Mouse (Mus musculus): ENCODE results near the gene Vangl1. TPM values are rescaled to one million over a fixed set of nuclear protein-coding genes. Genes with fewer than 3 reads are reported as not detected.
A peak's percentile ranks its signal among the peaks of the same experiment; 100 is the strongest.
"Not testable (repeated sequence)": the region's sequence is repeated elsewhere in the genome, so short reads cannot be mapped to it uniquely, and the experiment has no call there.

Gene Vangl1
- polyA plus RNA-seq, 1 experiment from 2014 or later = 21.1 TPM

DNA sequence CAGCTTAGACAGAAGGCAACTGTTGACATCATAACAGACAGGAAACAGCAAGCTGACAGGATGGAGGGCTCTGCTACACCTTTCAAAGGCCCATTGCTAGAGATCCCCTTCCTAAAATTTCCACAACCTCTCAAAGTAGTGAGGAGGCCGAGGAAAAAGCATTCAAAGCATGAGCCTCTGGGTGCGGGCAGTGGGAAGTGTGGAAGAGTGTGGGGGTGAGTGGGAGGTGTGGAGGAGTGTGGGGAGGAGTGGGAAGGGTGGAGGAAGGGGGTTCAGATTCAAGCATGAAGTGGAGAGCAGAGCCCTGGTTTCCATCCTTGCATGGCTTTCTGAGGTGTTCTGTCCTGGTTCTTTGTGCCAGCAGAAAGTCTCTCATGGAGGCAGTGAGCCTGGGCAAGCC, 13.8 kb upstream of the Vangl1 start:
- 63% methylated on average over 2 of the region's 2 CpGs for WGBS
- Histone ChIP-seq H3K4me3 (ENCODE audit: low read length) (no peak overlapping the region), H3K4me1 (ENCODE audit: insufficient read depth, low read length) (no peaks in the 10 kb centered on the region), H3K27ac (ENCODE audit: low read length) (no peak overlapping the region), H3K9me3 (ENCODE audit: low read length) (no peaks in the 10 kb centered on the region), H3K4me2 (replicated peaks; ENCODE audit: low read depth, low read length) (no peak overlapping the region), H3K27me3 (ENCODE audit: insufficient read depth, low read length) (no peaks in the 10 kb centered on the region), H3K36me3 (ENCODE audit: insufficient read depth, low read length) (no peaks in the 10 kb centered on the region), H3K9ac (replicated peaks; ENCODE audit: low read length) (no peak overlapping the region)
- ATAC-seq (ENCODE audit: low FRiP score, low TSS enrichment) = no peak

GRCm38 (mm10) chr3:102214736-102215135, 10.2 kb upstream of the Vangl1 start:
- H3K4me3 ChIP-seq (ENCODE audit: low read length) = no peak overlapping the region
- H3K9me3 ChIP-seq (ENCODE audit: low read length) = no peaks in the 10 kb centered on the region
- WGBS = 82% methylated on average over 4 of the region's 4 CpGs
- no peak overlapping the region for H3K27ac ChIP-seq (ENCODE audit: low read length)
- no peak overlapping the region for H3K9ac ChIP-seq (replicated peaks; ENCODE audit: low read length)
- no peak for ATAC-seq (ENCODE audit: low FRiP score, low TSS enrichment)
- no peaks in the 10 kb centered on the region for H3K4me1 ChIP-seq (ENCODE audit: insufficient read depth, low read length)
- no peak overlapping the region for H3K4me2 ChIP-seq (replicated peaks; ENCODE audit: low read depth, low read length)
- no peaks in the 10 kb centered on the region for H3K27me3 ChIP-seq (ENCODE audit: insufficient read depth, low read length)
- no peaks in the 10 kb centered on the region for H3K36me3 ChIP-seq (ENCODE audit: insufficient read depth, low read length)

- Histone ChIP-seq H3K4me3 (ENCODE audit: low read length) (no peak overlapping the region), H3K4me2 (replicated peaks; ENCODE audit: low read depth, low read length) (no peak overlapping the region), H3K4me1 (ENCODE audit: insufficient read depth, low read length) (no peaks in the 10 kb centered on the region), H3K27me3 (ENCODE audit: insufficient read depth, low read length) (no peaks in the 10 kb centered on the region), H3K9me3 (ENCODE audit: low read length) (no peaks in the 10 kb centered on the region), H3K9ac (replicated peaks; ENCODE audit: low read length) (no peak overlapping the region), H3K27ac (ENCODE audit: low read length) (no peak overlapping the region), H3K36me3 (ENCODE audit: insufficient read depth, low read length) (no peaks in the 10 kb centered on the region)
- 53% methylated on average over 4 of the region's 4 CpGs for WGBS
- no peak for ATAC-seq (ENCODE audit: low FRiP score, low TSS enrichment)
These were observed 9.8 kb upstream of the Vangl1 start for GRCm38 (mm10) chr3:102214299-102214698.

DNA sequence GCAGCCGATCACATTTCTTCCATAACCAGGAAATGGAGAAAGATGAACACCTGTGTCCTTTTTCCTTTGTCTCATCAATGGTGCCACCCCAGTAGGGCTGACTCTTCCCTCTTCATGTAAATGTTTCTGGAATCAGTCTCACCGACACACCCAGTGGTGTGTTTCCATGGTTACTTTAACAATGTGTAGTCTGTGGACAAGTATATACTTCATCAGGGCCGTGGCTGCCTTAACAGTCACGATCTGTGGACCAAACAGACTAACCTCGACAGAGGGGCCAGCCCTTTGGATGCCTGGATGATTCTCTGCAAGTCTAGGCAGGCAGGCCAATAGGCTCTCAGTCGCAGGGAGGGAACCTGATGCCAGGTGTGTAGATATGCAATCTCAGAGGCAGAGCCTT, 8.4 kb upstream of the Vangl1 start:
- no peak overlapping the region for H3K4me3 ChIP-seq (ENCODE audit: low read length)
- H3K27ac ChIP-seq (ENCODE audit: low read length) = no peak overlapping the region
- no peaks in the 10 kb centered on the region for H3K36me3 ChIP-seq (ENCODE audit: insufficient read depth, low read length)
- H3K9me3 ChIP-seq (ENCODE audit: low read length) = no peaks in the 10 kb centered on the region
- 67% methylated on average over 6 of the region's 6 CpGs for WGBS
- no peak overlapping the region for H3K9ac ChIP-seq (replicated peaks; ENCODE audit: low read length)
- H3K4me1 ChIP-seq (ENCODE audit: insufficient read depth, low read length) = no peaks in the 10 kb centered on the region
- H3K4me2 ChIP-seq (replicated peaks; ENCODE audit: low read depth, low read length) = no peak overlapping the region
- no peaks in the 10 kb centered on the region for H3K27me3 ChIP-seq (ENCODE audit: insufficient read depth, low read length)
- 0 out of 2 replicates have a peak, but pooled peaks have one; percentile 46 for ATAC-seq (ENCODE audit: low FRiP score, low TSS enrichment)

DNA sequence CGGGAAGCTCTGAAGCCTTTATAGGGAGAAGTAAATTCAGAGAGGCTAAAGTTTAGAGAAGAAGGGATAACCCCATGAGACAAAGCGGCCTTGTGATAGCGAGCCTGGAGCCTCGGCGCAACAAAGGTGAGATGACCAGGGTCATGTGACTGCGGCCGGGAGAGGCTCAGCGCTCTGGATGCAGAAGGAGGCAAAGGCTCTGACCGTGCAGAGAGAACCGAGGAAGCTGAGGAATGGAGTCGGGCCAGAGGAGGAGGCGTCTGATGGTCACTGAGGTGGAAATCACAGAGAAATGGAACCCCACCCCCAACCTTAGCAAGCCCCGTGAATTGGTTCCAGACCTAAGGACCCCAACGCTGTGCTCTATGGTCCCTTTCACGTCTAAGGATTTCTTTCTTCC, 7.8 kb upstream of the Vangl1 start:
- H3K9ac ChIP-seq (replicated peaks; ENCODE audit: low read length) = no peak overlapping the region
- no peak overlapping the region for H3K4me3 ChIP-seq (ENCODE audit: low read length)
- no peaks in the 10 kb centered on the region for H3K9me3 ChIP-seq (ENCODE audit: low read length)
- whole genome bisulfite sequencing = 85% methylated on average over 15 of the region's 15 CpGs
- H3K4me1 ChIP-seq (ENCODE audit: insufficient read depth, low read length) = no peaks in the 10 kb centered on the region
- no peaks in the 10 kb centered on the region for H3K36me3 ChIP-seq (ENCODE audit: insufficient read depth, low read length)
- no peak overlapping the region for H3K4me2 ChIP-seq (replicated peaks; ENCODE audit: low read depth, low read length)
- H3K27ac ChIP-seq (ENCODE audit: low read length) = no peak overlapping the region
- no peaks in the 10 kb centered on the region for H3K27me3 ChIP-seq (ENCODE audit: insufficient read depth, low read length)
- no peak for ATAC-seq (ENCODE audit: low FRiP score, low TSS enrichment)

DNA sequence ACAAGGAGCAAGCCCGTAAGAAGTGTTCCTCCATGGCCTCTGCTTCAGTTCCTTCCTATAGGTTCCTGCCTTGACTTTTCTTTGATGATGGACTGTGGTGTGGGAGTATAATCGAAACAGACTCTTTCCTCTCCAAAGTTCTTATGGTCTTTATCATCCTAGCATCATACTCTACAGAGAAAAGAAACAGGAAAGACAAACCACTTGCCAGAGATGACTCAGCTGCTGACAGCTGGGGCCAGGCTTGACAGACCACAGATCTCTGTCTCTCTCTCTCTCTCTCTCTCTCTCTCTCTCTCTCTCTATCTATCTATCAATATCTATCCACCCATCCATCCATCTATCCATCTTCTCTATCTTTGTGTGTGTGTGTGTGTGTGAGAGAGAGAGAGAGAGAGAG, 6.8 kb upstream of the Vangl1 start:
- H3K36me3 ChIP-seq (ENCODE audit: insufficient read depth, low read length) = no peaks in the 10 kb centered on the region
- H3K4me3 ChIP-seq (ENCODE audit: low read length) = no peak overlapping the region
- H3K27me3 ChIP-seq (ENCODE audit: insufficient read depth, low read length) = peaks cover 4% of the 10 kb centered on the region; the same call in 1 of the 2 replicates
- H3K27ac ChIP-seq (ENCODE audit: low read length) = no peak overlapping the region
- H3K9me3 ChIP-seq (ENCODE audit: low read length) = no peaks in the 10 kb centered on the region; the same call in 1 of the 2 replicates
- H3K4me2 ChIP-seq (replicated peaks; ENCODE audit: low read depth, low read length) = no peak overlapping the region
- no peak overlapping the region for H3K9ac ChIP-seq (replicated peaks; ENCODE audit: low read length)
- H3K4me1 ChIP-seq (ENCODE audit: insufficient read depth, low read length) = no peaks in the 10 kb centered on the region
- 86% methylated on average over 2 of the region's 2 CpGs for WGBS
- ATAC-seq (ENCODE audit: low FRiP score, low TSS enrichment) = no peak

- peaks cover 9% of the 10 kb centered on the region; the same call in 1 of the 2 replicates for H3K27me3 ChIP-seq (ENCODE audit: insufficient read depth, low read length)
- no peak overlapping the region for H3K4me2 ChIP-seq (replicated peaks; ENCODE audit: low read depth, low read length)
- H3K9me3 ChIP-seq (ENCODE audit: low read length) = no peaks in the 10 kb centered on the region; the same call in 1 of the 2 replicates
- H3K4me3 ChIP-seq (ENCODE audit: low read length) = no peak overlapping the region
- H3K36me3 ChIP-seq (ENCODE audit: insufficient read depth, low read length) = no peaks in the 10 kb centered on the region
- ATAC-seq (ENCODE audit: low FRiP score, low TSS enrichment) = no peak
- no peaks in the 10 kb centered on the region for H3K4me1 ChIP-seq (ENCODE audit: insufficient read depth, low read length)
- H3K9ac ChIP-seq (replicated peaks; ENCODE audit: low read length) = no peak overlapping the region
- 73% methylated on average over 3 of the region's 3 CpGs for WGBS
- no peak overlapping the region for H3K27ac ChIP-seq (ENCODE audit: low read length)
These were observed 6.3 kb upstream of the Vangl1 start for GRCm38 (mm10) chr3:102210775-102211174.

DNA sequence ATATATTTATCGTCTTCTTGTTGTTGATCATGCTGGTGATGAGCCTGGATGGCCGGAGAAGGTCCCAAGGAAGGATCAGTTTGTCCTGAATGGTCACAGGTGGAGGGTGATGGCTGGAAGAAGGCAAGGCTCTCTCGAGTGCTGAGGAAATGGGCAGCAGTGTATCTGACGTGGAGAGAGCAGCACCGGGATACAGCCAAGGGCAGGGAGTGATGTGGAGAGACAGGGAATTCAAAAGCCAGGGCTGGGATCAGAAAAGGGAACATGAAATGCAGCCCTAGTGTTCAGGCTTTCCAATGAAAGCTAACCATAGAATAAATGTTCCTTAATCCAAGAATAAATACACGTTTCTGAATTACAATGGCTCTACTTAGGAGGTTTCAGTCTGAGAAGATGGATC, 4.4 kb upstream of the Vangl1 start:
- WGBS = 82% methylated on average over 6 of the region's 6 CpGs
- Histone ChIP-seq H3K4me1 (ENCODE audit: insufficient read depth, low read length) (0 out of 2 replicates have a peak, but pooled peaks cover 6% of the 10 kb centered on the region), H3K27ac (ENCODE audit: low read length) (no peak overlapping the region), H3K4me3 (ENCODE audit: low read length) (no peak overlapping the region), H3K9me3 (ENCODE audit: low read length) (no peaks in the 10 kb centered on the region; the same call in 1 of the 2 replicates), H3K9ac (replicated peaks; ENCODE audit: low read length) (no peak overlapping the region), H3K36me3 (ENCODE audit: insufficient read depth, low read length) (no peaks in the 10 kb centered on the region), H3K27me3 (ENCODE audit: insufficient read depth, low read length) (peaks cover 11% of the 10 kb centered on the region; the same call in 1 of the 2 replicates), H3K4me2 (replicated peaks; ENCODE audit: low read depth, low read length) (no peak overlapping the region)
- no peak for ATAC-seq (ENCODE audit: low FRiP score, low TSS enrichment)

GRCm38 (mm10) chr3:102205458-102205830, 951 bp upstream of the Vangl1 start:
- H3K9ac ChIP-seq (replicated peaks; ENCODE audit: low read length) = no peak overlapping the region
- H3K27ac ChIP-seq (ENCODE audit: low read length) = no peak overlapping the region; the same call in 1 of the 2 replicates
- 9% methylated on average over 7 of the region's 7 CpGs for WGBS
- ATAC-seq (ENCODE audit: low FRiP score, low TSS enrichment) = no peak
- H3K4me2 ChIP-seq (replicated peaks; ENCODE audit: low read depth, low read length) = peak overlapping the region; percentile 85
- H3K4me1 ChIP-seq (ENCODE audit: insufficient read depth, low read length) = peaks cover 20% of the 10 kb centered on the region
- H3K9me3 ChIP-seq (ENCODE audit: low read length) = no peaks in the 10 kb centered on the region; the same call in 1 of the 2 replicates
- H3K36me3 ChIP-seq (ENCODE audit: insufficient read depth, low read length) = no peaks in the 10 kb centered on the region
- H3K4me3 ChIP-seq (ENCODE audit: low read length) = peak overlapping the region; percentile 61; the same call in 1 of the 2 replicates
- peaks cover 11% of the 10 kb centered on the region; the same call in 1 of the 2 replicates for H3K27me3 ChIP-seq (ENCODE audit: insufficient read depth, low read length)

GRCm38 (mm10) chr3:102204734-102205457, 403 bp upstream of the Vangl1 start:
- peak overlapping the region; percentile 88 for H3K9ac ChIP-seq (replicated peaks; ENCODE audit: low read length)
- H3K4me3 ChIP-seq (ENCODE audit: low read length) = peak overlapping the region; percentile 61
- H3K4me1 ChIP-seq (ENCODE audit: insufficient read depth, low read length) = peaks cover 26% of the 10 kb centered on the region
- ATAC-seq (ENCODE audit: low FRiP score, low TSS enrichment) = peak; percentile 47
- not testable (repeated sequence) for H3K36me3 ChIP-seq (ENCODE audit: insufficient read depth, low read length); H3K9me3 ChIP-seq (ENCODE audit: low read length); H3K27ac ChIP-seq (ENCODE audit: low read length)
- peaks cover 11% of the 10 kb centered on the region; the same call in 1 of the 2 replicates for H3K27me3 ChIP-seq (ENCODE audit: insufficient read depth, low read length)
- WGBS = 10% methylated on average over 15 of the region's 17 CpGs
- H3K4me2 ChIP-seq (replicated peaks; ENCODE audit: low read depth, low read length) = peak overlapping the region; percentile 85

Data from kidney, embryonic 16.5 days (tissue).